Mouse (Mus musculus) stomach, postnatal 0 days (tissue): ENCODE results near the gene Myl9.

Source experiments
- CTCF ChIP-seq: IDR thresholded peaks from 2 replicates; pipeline ENCODE4 v1.5.1; 2016; ENCODE audit warnings: antibody characterized with exemption, low read depth, mild to moderate bottlenecking, moderate library complexity
- EP300 ChIP-seq: optimal IDR thresholded peaks from 2 replicates; pipeline ENCODE3; 2016; ENCODE audit warnings: antibody characterized with exemption

DNA sequence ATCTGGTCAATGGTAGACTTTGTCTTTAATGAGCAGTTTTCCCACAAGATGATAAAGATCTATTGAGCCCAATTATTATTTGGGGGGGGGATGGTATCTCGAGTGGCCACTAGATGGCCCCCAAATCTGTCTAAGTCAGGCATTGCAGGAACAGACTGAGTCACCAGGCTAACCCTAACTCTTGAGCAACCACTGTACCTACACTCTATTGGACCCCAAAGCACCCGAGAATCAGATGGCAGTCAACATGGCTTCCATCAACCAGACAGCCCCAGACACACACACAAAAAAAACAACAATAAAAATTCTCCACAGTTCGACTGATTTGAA, 12.5 kb downstream of the Myl9 start:
- TF ChIP-seq CTCF (peak; percentile 68), EP300 (no peak)
